Mouse (Mus musculus) midbrain, embryonic 13.5 days (tissue): ENCODE measurements at regions not wholly inside any gene's neighbourhood (a gene's known extent, or its start where the extent isn't known, plus 50 kb on each side); places are given as distances from the start of the nearest gene placed in this dataset.

ENCODE experiments used
- ATAC-seq: fragments of 200-750 bp; cut with Nextera tagmentation; 2 replicates; pipeline ENCODE4 v1.8.0; 2017; ENCODE audit warnings: mild to moderate bottlenecking, moderate TSS enrichment, moderate library complexity
- H3K27ac ChIP-seq: fragments of 300-500 bp; sonication (generic); 2 replicates; pipeline ENCODE4 v1.5.1; 2015; ENCODE audit warnings: inconsistent platforms, mild to moderate bottlenecking, moderate library complexity
- H3K27me3 ChIP-seq: fragments of 300-500 bp; sonication (generic); 2 replicates; pipeline ENCODE4 v1.6.1; 2015; ENCODE audit warnings: mild to moderate bottlenecking, inconsistent platforms
- H3K36me3 ChIP-seq: fragments of 300-500 bp; sonication (generic); 2 replicates; pipeline ENCODE4 v1.6.1; 2015; ENCODE audit warnings: mild to moderate bottlenecking, inconsistent platforms
- H3K4me1 ChIP-seq: fragments of 300-500 bp; sonication (generic); replicated peaks from 2 replicates; pipeline ENCODE4 v1.6.1; 2015; ENCODE audit warnings: inconsistent platforms
- H3K4me2 ChIP-seq: fragments of 300-500 bp; sonication (generic); replicated peaks from 2 replicates; pipeline ENCODE4 v1.6.1; 2015; ENCODE audit warnings: moderate library complexity, mild to moderate bottlenecking, inconsistent platforms
- H3K4me3 ChIP-seq: fragments of 300-500 bp; sonication (generic); replicated peaks from 2 replicates; pipeline ENCODE4 v1.5.1; 2015; ENCODE audit warnings: mild to moderate bottlenecking, inconsistent platforms
- H3K9ac ChIP-seq: fragments of 300-500 bp; sonication (generic); replicated peaks from 2 replicates; pipeline ENCODE4 v1.6.1; 2015; ENCODE audit warnings: mild to moderate bottlenecking, inconsistent platforms
- H3K9me3 ChIP-seq: fragments of 300-500 bp; sonication (generic); 2 replicates; pipeline ENCODE4 v1.6.1; 2016; ENCODE audit warnings: mild to moderate bottlenecking, inconsistent platforms
- WGBS: fragments of 180-500 bp; shearing (Covaris S2); methylation state at CpG from one replicate; pipeline ENCODE4 v1.1.7; 2015; 5-methylcytosine and 5-hydroxymethylcytosine counted together

DNA sequence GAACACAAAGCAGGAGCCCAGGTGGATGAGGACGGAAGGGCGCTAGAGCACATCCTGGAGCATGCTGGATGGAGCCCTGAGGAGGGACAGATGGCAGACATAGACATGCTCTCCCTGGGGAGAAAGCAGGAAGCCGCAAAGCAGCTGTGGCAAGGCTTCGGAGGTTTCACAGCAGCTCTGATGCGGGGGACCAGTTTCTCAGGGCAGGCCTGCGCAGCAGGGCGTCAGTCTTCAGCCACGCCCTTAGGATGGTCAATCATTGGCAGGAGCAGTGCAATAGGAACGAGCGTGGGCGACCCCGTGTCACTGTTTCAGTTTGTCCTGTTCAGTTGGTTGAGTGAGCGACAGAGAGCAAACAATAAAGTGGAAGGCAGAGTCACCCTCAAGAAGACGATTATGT is 343.8 kb upstream of the Gm10131 start:
- no peaks in the 10 kb centered on the region for H3K36me3 ChIP-seq
- peaks cover 12% of the 10 kb centered on the region for H3K4me1 ChIP-seq
- no peak for ATAC-seq
- H3K4me3 ChIP-seq: no peak overlapping the region
- H3K4me2 ChIP-seq: no peak overlapping the region
- H3K27me3 ChIP-seq: no peaks in the 10 kb centered on the region
- no peak overlapping the region for H3K27ac ChIP-seq
- no peak overlapping the region for H3K9ac ChIP-seq
- H3K9me3 ChIP-seq: no peaks in the 10 kb centered on the region
- WGBS: 85% methylated on average over 14 of the region's 14 CpGs

DNA sequence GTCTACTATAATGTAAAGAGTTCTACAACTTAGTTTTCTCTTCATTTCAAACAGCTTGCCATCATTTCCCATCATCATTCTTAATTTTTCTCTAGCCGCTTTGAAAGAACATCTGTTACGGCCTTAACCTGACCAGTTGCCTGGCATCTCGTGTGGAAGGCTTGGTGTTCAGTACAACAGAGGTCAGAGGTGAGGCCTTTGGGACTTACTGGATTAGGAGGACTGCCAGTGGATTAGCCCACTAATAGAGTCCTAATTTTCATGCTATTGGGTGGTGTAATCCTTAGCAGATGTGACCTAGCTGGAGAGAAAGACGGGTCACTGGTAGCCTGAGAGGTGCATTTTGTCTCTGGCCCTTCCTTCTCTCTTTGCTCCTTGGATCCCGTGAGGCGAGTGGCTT is 341.3 kb upstream of the Gm10131 start:
- Histone ChIP-seq H3K4me3 (no peak overlapping the region), H3K4me1 (peaks cover 25% of the 10 kb centered on the region), H3K36me3 (no peaks in the 10 kb centered on the region), H3K9ac (no peak overlapping the region), H3K4me2 (no peak overlapping the region), H3K9me3 (no peaks in the 10 kb centered on the region), H3K27ac (no peak overlapping the region), H3K27me3 (no peaks in the 10 kb centered on the region)
- 65% methylated on average over 6 of the region's 6 CpGs for WGBS
- no peak for ATAC-seq

DNA sequence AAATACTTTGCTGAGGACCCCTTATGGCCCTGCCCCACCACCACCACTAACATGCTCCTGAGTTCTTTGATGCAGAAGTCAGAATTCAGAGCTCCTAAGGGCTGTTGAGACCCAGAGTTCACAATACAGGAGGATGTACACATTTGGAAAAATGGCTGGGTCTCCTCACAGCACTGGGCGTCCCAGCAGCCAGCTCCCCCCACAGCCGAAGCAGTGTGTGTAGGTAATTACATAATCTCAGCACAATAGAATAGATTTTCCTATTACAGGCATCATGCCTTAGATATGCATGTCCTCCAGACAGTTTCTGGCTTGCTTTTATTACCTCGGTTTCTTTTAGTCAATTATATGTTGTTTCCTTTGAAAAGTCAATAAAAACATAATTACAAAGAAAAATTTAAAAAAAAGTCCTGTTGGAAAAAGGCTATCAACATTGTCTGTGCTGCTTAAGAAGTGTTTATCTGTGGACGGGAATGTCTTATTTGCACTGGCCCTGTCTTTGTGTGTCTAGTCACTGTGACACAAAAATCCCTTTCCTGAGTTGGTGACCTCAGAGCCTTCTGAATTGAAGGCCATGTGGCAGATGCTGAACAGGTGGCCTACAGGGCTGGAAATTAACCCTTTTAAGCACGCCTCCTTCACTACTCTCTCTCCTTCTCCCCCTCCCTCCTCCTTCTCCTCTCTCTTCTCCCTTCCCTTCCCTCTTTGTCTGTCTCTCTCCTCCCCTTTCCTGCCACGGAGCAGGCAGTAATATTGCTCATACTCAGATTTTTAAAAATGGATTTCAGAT is 339.9 kb upstream of the Gm10131 start:
- Histone ChIP-seq H3K9me3 (no peaks in the 10 kb centered on the region), H3K4me1 (peaks cover 27% of the 10 kb centered on the region), H3K27me3 (no peaks in the 10 kb centered on the region), H3K36me3 (no peaks in the 10 kb centered on the region), H3K4me3 (no peak overlapping the region), H3K9ac (no peak overlapping the region), H3K27ac (peak overlapping the region; percentile 60), H3K4me2 (no peak overlapping the region)
- 17% methylated on average over 6 of the region's 6 CpGs for WGBS
- peak; percentile 59; the same call in 1 of the 2 replicates for ATAC-seq

DNA sequence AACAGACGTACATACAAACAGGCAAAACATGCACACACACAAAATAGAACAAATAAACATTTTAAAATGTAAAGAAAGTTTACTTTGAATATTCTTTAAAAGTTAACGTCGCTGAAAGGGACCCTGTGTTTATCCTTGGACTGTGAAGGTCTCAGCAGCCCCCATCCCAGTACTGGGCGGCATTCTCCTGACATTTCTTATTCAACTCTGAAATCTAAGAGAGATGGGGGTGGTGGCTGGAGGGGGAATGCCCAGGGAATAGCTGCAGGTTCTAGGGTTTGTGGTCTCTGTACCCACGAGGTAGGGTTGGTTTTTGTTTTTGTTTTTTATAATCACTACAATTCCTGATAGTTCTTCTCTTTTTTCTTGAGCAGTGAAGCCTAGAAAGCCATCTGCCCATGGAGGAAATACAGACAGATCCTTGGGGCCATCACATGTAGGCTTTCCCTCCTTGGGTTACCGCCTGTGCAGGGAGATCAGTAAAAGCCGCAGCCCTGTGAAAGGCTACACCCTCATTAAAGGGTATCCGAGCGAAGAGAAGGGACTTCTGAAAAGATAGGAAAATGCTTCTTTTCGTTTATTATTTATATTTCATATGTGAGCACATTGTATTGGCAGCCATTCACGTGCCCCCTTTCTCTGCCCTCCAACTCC is 338.0 kb upstream of the Gm10131 start:
- Histone ChIP-seq H3K9me3 (no peaks in the 10 kb centered on the region), H3K36me3 (no peaks in the 10 kb centered on the region), H3K4me3 (no peak overlapping the region), H3K27ac (no peak overlapping the region), H3K27me3 (no peaks in the 10 kb centered on the region), H3K4me2 (no peak overlapping the region), H3K9ac (no peak overlapping the region), H3K4me1 (peaks cover 27% of the 10 kb centered on the region)
- no peak for ATAC-seq
- 85% methylated on average over 11 of the region's 11 CpGs for WGBS

DNA sequence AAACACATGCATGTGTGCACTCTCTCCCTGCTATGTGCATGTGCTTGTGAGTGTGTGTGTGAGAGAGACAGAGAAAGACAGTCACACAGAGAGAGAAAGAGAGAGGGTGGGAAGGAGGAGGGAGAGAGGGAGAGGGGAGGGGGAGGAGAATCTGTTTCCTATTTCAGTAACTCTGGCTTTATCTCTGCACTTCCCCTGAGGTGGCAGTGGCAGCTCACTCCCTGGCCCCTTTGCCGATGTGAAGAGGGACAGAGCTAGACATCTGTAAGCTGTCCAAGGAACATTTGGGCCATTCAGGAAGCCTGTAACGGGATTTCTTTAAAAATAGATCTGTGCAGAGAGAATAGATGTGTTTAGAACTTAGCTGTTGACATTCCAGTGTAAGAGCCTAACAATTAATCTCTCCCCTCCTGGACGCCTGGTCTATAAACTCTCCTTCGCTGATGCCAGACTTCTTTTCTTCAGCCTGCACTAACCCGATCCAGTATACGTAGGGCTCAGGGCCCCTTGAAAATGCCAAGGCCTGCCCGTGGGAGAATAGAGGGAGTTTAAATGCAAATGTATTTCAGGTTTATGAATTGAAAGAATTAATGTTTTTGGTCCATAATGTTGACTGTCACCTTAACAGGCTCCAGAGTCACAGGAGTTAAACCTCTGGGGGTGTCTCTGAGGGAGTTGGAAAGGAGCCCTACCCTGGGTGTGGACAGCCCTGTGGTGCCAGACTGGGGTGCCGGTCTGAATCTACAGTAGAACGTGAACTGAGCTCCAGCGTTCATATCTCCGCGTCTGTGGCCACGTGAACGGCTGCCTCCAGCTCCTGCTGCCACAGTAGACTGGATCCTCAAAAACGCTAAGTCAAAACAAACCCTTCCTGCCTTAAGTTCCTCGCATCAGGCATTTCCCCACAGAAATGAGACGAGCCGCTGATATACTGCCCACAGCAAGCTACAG is 336.6 kb upstream of the Gm10131 start:
- H3K36me3 ChIP-seq: no peaks in the 10 kb centered on the region
- H3K4me1 ChIP-seq: peaks cover 27% of the 10 kb centered on the region
- H3K9me3 ChIP-seq: no peaks in the 10 kb centered on the region
- H3K27me3 ChIP-seq: no peaks in the 10 kb centered on the region
- H3K27ac ChIP-seq: no peak overlapping the region
- 59% methylated on average over 18 of the region's 18 CpGs for WGBS
- no peak overlapping the region for H3K4me2 ChIP-seq
- no peak for ATAC-seq
- H3K9ac ChIP-seq: no peak overlapping the region
- H3K4me3 ChIP-seq: no peak overlapping the region

DNA sequence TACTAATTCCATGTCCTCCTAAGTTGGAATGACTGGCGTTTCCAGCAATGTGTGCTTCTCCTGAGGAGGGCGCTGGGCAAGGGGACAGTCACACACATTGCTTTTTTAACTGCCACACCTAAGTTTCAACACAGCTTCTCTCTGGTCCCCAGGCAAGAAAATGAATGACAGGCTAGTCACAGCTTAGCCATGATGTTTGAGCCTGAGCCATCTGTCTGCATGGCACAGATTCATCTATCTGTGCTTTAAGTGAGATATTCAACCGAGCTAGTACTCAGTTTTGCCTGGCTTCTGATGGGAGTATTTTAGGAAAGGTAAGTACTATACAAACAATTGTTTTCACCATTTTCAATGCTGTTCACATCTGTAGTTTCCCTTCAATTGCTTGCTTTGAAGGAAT is 331.2 kb upstream of the Gm10131 start:
- WGBS: 90% methylated on average over 3 of the region's 3 CpGs
- Histone ChIP-seq H3K9me3 (no peaks in the 10 kb centered on the region), H3K27ac (no peak overlapping the region), H3K4me2 (no peak overlapping the region), H3K27me3 (no peaks in the 10 kb centered on the region), H3K4me1 (peaks cover under 1% of the 10 kb centered on the region), H3K4me3 (no peak overlapping the region), H3K36me3 (no peaks in the 10 kb centered on the region), H3K9ac (no peak overlapping the region)
- no peak for ATAC-seq

DNA sequence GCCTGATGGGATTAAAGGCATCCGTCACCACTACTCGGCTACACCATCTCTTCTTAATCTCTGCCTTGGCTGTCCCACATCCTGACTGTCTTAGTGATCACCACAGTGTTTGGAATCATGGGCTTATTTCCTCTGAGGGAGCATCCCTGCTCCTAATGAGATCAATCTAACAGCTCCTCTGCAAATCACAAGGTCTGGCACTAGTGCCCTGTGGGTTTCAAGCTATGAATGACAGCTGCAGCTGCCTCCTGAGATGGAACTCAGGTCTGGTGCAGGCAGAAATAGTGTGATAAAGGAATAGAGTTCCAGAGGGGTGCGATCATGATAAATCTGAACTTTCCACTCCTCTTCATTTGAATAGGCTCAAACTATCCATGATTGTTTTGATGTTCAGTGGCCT is 330.2 kb upstream of the Gm10131 start:
- no peaks in the 10 kb centered on the region for H3K9me3 ChIP-seq
- H3K27me3 ChIP-seq: no peaks in the 10 kb centered on the region
- H3K4me3 ChIP-seq: no peak overlapping the region
- H3K4me2 ChIP-seq: no peak overlapping the region
- no peak for ATAC-seq
- no peaks in the 10 kb centered on the region for H3K4me1 ChIP-seq
- no peaks in the 10 kb centered on the region for H3K36me3 ChIP-seq
- no peak overlapping the region for H3K27ac ChIP-seq
- WGBS: 43% methylated on average over 3 of the region's 3 CpGs
- no peak overlapping the region for H3K9ac ChIP-seq

DNA sequence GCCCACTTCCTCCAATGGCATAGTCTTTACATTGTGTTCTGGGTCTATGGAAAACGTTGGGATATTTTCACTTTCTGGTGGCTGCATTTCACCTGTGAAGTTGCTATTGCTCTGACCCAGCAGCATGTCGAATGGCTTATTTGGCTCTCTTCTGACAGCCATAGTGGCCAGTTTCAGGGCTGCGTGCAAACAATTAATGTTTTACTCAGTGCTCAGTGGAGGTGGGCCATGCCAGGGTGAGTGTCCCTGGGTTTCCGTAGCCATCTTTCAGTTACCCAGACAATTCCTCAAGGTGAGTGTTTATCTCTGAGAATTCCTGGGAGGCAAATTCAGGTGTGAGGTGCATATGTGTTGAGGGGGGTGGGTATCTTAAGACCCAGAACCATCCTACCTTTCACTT is 329.2 kb upstream of the Gm10131 start:
- Histone ChIP-seq H3K4me1 (no peaks in the 10 kb centered on the region), H3K4me3 (no peak overlapping the region), H3K27me3 (no peaks in the 10 kb centered on the region), H3K9ac (no peak overlapping the region), H3K9me3 (no peaks in the 10 kb centered on the region), H3K27ac (no peak overlapping the region), H3K4me2 (no peak overlapping the region), H3K36me3 (no peaks in the 10 kb centered on the region)
- no peak for ATAC-seq
- whole genome bisulfite sequencing: 83% methylated on average over 4 of the region's 4 CpGs

DNA sequence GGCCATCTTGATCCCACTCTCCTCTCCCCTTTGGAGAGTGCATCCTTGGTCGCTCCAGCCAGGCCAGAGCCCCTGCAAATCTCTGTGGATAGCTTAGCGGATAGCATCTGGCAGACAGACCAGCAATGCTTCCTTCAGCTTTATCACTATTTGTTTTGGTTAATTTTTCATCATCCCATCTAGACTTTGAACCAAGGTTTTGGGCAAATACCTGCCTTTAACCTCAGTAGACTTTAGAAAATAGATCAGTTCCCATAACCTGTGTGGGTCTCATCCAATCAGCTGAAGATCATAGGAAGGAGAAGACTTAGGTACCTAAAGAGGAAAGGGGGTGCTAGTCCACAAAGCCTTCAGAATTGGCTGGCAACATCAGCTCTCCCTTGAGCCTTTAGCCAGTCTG is 327.2 kb upstream of the Gm10131 start:
- Histone ChIP-seq H3K9me3 (no peaks in the 10 kb centered on the region), H3K27ac (no peak overlapping the region), H3K9ac (no peak overlapping the region), H3K4me2 (no peak overlapping the region), H3K4me1 (no peaks in the 10 kb centered on the region), H3K36me3 (no peaks in the 10 kb centered on the region), H3K27me3 (no peaks in the 10 kb centered on the region), H3K4me3 (no peak overlapping the region)
- no peak for ATAC-seq
- WGBS: 95% methylated on average over 2 of the region's 2 CpGs

DNA sequence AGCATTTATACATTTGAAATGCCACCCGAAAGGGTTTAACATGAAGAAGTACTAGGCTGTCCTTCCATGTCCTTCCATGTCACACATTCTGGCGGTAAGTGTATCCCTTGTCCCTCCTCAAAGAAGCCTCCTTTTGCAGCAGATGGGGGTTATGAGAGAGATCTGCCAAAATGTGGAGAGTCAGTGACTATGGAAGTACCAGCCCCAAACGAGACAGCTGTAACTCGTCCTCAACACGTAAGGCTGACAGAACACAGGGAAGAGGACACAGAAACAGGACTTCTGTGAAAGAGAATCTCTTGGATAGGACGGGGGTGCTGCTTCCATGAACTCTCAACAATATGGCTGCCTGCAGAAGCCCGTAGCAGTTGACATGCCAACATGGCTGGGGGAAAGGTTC is 320.4 kb upstream of the Gm10131 start:
- WGBS: 95% methylated on average over 7 of the region's 7 CpGs

DNA sequence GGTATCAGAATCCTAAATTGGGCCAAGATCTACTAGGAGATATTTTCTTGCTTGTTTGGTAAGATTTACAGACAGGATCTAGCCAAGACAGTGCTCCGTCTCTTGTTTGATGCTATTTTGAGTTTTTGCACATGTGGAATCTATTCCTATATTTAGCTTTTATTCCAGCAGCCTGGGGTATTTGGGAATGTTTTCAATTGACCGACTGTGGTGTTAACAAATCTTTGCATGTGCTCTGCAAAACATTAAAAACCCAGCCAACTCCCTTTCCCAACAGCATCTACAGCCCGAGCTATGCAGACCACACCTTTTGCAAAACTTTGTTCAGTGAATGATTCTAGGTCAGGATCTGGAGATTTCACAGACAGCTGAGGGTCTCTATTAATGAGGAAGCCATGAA is 317.7 kb upstream of the Gm10131 start:
- no peak overlapping the region for H3K4me2 ChIP-seq
- H3K27ac ChIP-seq: no peak overlapping the region
- WGBS: 92% methylated on average over 3 of the region's 3 CpGs
- H3K9me3 ChIP-seq: no peaks in the 10 kb centered on the region
- no peak for ATAC-seq
- no peaks in the 10 kb centered on the region for H3K36me3 ChIP-seq
- no peak overlapping the region for H3K4me3 ChIP-seq
- H3K27me3 ChIP-seq: no peaks in the 10 kb centered on the region
- no peaks in the 10 kb centered on the region for H3K4me1 ChIP-seq
- H3K9ac ChIP-seq: no peak overlapping the region

More for the DNA sequence above, 320.4 kb upstream of the Gm10131 start:
- ATAC-seq: no peak
- Histone ChIP-seq H3K27me3 (no peaks in the 10 kb centered on the region), H3K36me3 (no peaks in the 10 kb centered on the region), H3K4me3 (no peak overlapping the region), H3K4me1 (no peaks in the 10 kb centered on the region), H3K9me3 (no peaks in the 10 kb centered on the region), H3K4me2 (no peak overlapping the region), H3K27ac (no peak overlapping the region), H3K9ac (no peak overlapping the region)

DNA sequence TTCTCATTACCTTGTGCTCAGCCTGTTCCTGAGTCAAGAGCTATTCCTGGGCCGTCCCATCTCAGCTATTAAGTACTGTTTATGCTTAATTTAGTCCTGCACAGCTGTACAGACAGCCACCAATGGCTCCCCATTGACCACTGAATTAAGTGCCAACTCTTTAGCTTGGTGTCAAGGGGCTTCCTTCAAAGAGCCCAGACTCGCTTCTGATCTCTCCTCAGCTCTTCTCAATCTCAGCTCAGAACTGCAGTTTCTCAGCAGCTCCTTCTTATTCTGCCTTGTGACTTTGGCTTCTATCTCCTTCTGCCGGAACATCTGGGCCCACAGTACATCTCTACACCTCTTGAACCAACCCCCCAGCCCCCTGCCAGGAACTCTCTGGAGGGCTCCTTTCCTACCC is 290.0 kb upstream of the Gm10131 start:
- no peaks in the 10 kb centered on the region for H3K27me3 ChIP-seq
- 54% methylated on average over 3 of the region's 3 CpGs for WGBS
- no peak overlapping the region for H3K4me3 ChIP-seq
- H3K9ac ChIP-seq: no peak overlapping the region
- H3K36me3 ChIP-seq: no peaks in the 10 kb centered on the region
- H3K9me3 ChIP-seq: no peaks in the 10 kb centered on the region
- H3K27ac ChIP-seq: no peak overlapping the region
- ATAC-seq: no peak
- peaks cover 31% of the 10 kb centered on the region for H3K4me1 ChIP-seq
- no peak overlapping the region for H3K4me2 ChIP-seq
